Mouse (Mus musculus): ENCODE results near the gene Sipa1l3. TPM values are rescaled to one million over a fixed set of nuclear protein-coding genes. Genes with fewer than 3 reads are reported as not detected.

Sipa1l3 gene
- polyA plus RNA-seq, 2 experiments: 16.2 to 39.0 TPM

- no peak overlapping the region for H3K4me2 ChIP-seq (replicated peaks; ENCODE audit: low read depth, low read length, severe bottlenecking)
Measured at GRCm38 (mm10) chr7:29490704-29491470, 27.6 kb downstream of the Sipa1l3 start.

DNA sequence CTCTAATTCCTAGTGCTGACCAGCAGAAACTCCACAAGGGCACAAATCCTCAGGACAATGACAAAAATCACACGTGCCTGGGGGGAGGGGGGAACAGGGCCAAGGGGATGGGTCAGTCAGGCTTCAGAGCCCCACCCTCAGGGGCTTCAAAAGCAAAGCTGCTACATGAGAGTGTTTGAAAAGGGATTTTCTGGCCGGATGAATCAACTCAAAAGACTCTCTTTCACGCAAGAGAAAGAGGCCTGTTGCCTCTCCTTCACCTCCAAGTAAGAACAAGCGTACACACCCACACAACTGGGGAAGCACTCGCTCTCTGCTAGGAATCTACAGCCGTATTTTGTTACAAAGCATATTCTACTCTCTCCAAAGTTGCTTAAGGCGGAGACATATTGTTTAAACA is 28.6 kb downstream of the Sipa1l3 start:
- peaks cover 5% of the 10 kb centered on the region; the same call in 1 of the 2 replicates for H3K36me3 ChIP-seq (ENCODE audit: control insufficient read depth, insufficient read depth, low read length)
- peaks cover 22% of the 10 kb centered on the region for H3K4me1 ChIP-seq (ENCODE audit: control insufficient read depth, insufficient read depth, low read length)
- ATAC-seq (ENCODE audit: low FRiP score, low read depth) (no peak), DNase-seq (ENCODE audit: low spot score) (no peak)
- TF ChIP-seq POLR2A (IDR thresholded peaks at IDR 0.05; ENCODE audit: borderline replicate concordance, extremely low read depth, insufficient read depth, insufficient read length): no peak
- no peak overlapping the region for H3K4me2 ChIP-seq (replicated peaks; ENCODE audit: low read depth, low read length, severe bottlenecking)
- H3K4me3 ChIP-seq (replicated peaks; ENCODE audit: low read length): no peak overlapping the region
- H3K27me3 ChIP-seq (ENCODE audit: control insufficient read depth, insufficient read depth, low read length): no peaks in the 10 kb centered on the region
- H3K27ac ChIP-seq (replicated peaks; ENCODE audit: low read depth, low read length): no peak overlapping the region
- no peak overlapping the region for H3K9ac ChIP-seq (ENCODE audit: low read depth, low read length, severe bottlenecking)
- WGBS: 43% methylated on average over 7 of the region's 7 CpGs
- H3K9me3 ChIP-seq (ENCODE audit: control insufficient read depth, low read length): no peaks in the 10 kb centered on the region

More at GRCm38 (mm10) chr7:29490704-29491470, 27.6 kb downstream of the Sipa1l3 start:
- Histone ChIP-seq H3K4me1 (ENCODE audit: control insufficient read depth, insufficient read depth, low read length) (peaks cover 22% of the 10 kb centered on the region), H3K27ac (replicated peaks; ENCODE audit: low read depth, low read length) (no peak overlapping the region), H3K27me3 (ENCODE audit: control insufficient read depth, insufficient read depth, low read length) (no peaks in the 10 kb centered on the region), H3K4me3 (replicated peaks; ENCODE audit: low read length) (no peak overlapping the region), H3K9ac (ENCODE audit: low read depth, low read length, severe bottlenecking) (no peak overlapping the region), H3K9me3 (ENCODE audit: control insufficient read depth, low read length) (no peaks in the 10 kb centered on the region), H3K36me3 (ENCODE audit: control insufficient read depth, insufficient read depth, low read length) (peaks cover 8% of the 10 kb centered on the region; the same call in 1 of the 2 replicates)
- no peak for TF ChIP-seq POLR2A (IDR thresholded peaks at IDR 0.05; ENCODE audit: borderline replicate concordance, extremely low read depth, insufficient read depth, insufficient read length)
- DNase-seq (ENCODE audit: low spot score) (no peak), ATAC-seq (ENCODE audit: low FRiP score, low read depth) (no peak)
- 68% methylated on average over 8 of the region's 8 CpGs for WGBS

DNA sequence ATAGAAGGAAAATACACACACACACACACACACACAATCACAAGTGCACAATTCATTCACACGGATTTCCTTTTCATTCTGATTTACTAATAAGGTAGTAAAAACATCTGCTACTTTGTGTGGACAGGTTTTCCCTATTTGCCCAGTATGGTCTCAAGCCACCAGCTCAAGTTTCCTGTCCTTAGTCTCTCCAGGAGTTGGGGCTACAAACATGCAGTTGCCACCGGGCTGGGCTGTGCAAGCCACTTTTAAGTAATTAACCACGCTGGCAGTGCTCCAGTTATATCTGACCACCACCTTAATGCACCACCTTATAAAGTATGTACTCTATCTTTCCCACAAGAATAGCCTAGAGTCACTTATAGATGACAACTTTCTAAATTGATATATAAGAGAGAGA is 29.1 kb downstream of the Sipa1l3 start:
- H3K27ac ChIP-seq (replicated peaks; ENCODE audit: low read depth, low read length): no peak overlapping the region
- H3K27me3 ChIP-seq (ENCODE audit: control insufficient read depth, insufficient read depth, low read length): no peaks in the 10 kb centered on the region
- ATAC-seq (ENCODE audit: low FRiP score, low read depth) (no peak), DNase-seq (ENCODE audit: low spot score) (no peak)
- H3K36me3 ChIP-seq (ENCODE audit: control insufficient read depth, insufficient read depth, low read length): peaks cover under 1% of the 10 kb centered on the region; the same call in 1 of the 2 replicates
- H3K4me2 ChIP-seq (replicated peaks; ENCODE audit: low read depth, low read length, severe bottlenecking): no peak overlapping the region
- H3K4me1 ChIP-seq (ENCODE audit: control insufficient read depth, insufficient read depth, low read length): peaks cover 25% of the 10 kb centered on the region
- H3K9ac ChIP-seq (ENCODE audit: low read depth, low read length, severe bottlenecking): no peak overlapping the region
- H3K4me3 ChIP-seq (replicated peaks; ENCODE audit: low read length): no peak overlapping the region
- H3K9me3 ChIP-seq (ENCODE audit: control insufficient read depth, low read length): no peaks in the 10 kb centered on the region
- TF ChIP-seq POLR2A (IDR thresholded peaks at IDR 0.05; ENCODE audit: borderline replicate concordance, extremely low read depth, insufficient read depth, insufficient read length): no peak
- 12% methylated on average over 3 of the region's 3 CpGs for WGBS

- Histone ChIP-seq H3K4me1 (ENCODE audit: control insufficient read depth, insufficient read depth, low read length) (peaks cover 43% of the 10 kb centered on the region), H3K36me3 (ENCODE audit: control insufficient read depth, insufficient read depth, low read length) (no peaks in the 10 kb centered on the region), H3K9me3 (ENCODE audit: control insufficient read depth, low read length) (no peaks in the 10 kb centered on the region), H3K4me2 (replicated peaks; ENCODE audit: low read depth, low read length, severe bottlenecking) (no peak overlapping the region), H3K9ac (ENCODE audit: low read depth, low read length, severe bottlenecking) (no peak overlapping the region), H3K4me3 (replicated peaks; ENCODE audit: low read length) (no peak overlapping the region), H3K27me3 (ENCODE audit: control insufficient read depth, insufficient read depth, low read length) (no peaks in the 10 kb centered on the region), H3K27ac (replicated peaks; ENCODE audit: low read depth, low read length) (no peak overlapping the region)
- DNase-seq (ENCODE audit: low spot score) (no peak), ATAC-seq (ENCODE audit: low FRiP score, low read depth) (no peak)
- WGBS: 66% methylated on average over 3 of the region's 3 CpGs
- TF ChIP-seq POLR2A (IDR thresholded peaks at IDR 0.05; ENCODE audit: borderline replicate concordance, extremely low read depth, insufficient read depth, insufficient read length): no peak
Measured at GRCm38 (mm10) chr7:29486753-29487152, 31.7 kb downstream of the Sipa1l3 start.

DNA sequence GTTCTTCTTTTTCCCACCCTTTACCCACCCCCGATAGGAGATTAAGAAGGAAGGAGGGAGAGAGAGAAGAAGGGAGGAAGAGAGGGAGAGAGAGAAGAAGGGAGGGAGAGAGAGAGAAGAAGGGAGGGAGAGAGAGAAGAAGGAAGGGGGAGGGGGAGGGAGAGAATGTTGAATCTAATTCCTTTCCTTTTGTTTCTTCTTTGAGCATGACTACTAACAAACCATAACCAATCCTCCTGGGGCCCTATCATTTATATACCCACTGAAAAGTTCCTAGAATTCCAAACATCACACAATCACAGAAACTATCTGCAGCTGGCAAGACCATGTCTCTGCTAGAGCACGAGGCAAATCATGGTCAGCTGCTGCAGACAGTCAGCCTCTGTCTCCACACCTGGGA is 32.7 kb downstream of the Sipa1l3 start:
- no peak for DNase-seq (ENCODE audit: low spot score)
- ATAC-seq (ENCODE audit: low FRiP score, low read depth): no peak
- H3K4me2 ChIP-seq (replicated peaks; ENCODE audit: low read depth, low read length, severe bottlenecking): no peak overlapping the region

More for the DNA sequence above, 32.7 kb downstream of the Sipa1l3 start:
- Histone ChIP-seq H3K9ac (ENCODE audit: low read depth, low read length, severe bottlenecking) (no peak overlapping the region), H3K27ac (replicated peaks; ENCODE audit: low read depth, low read length) (no peak overlapping the region), H3K27me3 (ENCODE audit: control insufficient read depth, insufficient read depth, low read length) (no peaks in the 10 kb centered on the region), H3K36me3 (ENCODE audit: control insufficient read depth, insufficient read depth, low read length) (no peaks in the 10 kb centered on the region), H3K4me3 (replicated peaks; ENCODE audit: low read length) (no peak overlapping the region), H3K9me3 (ENCODE audit: control insufficient read depth, low read length) (no peaks in the 10 kb centered on the region), H3K4me1 (ENCODE audit: control insufficient read depth, insufficient read depth, low read length) (peaks cover 50% of the 10 kb centered on the region)
- no peak for TF ChIP-seq POLR2A (IDR thresholded peaks at IDR 0.05; ENCODE audit: borderline replicate concordance, extremely low read depth, insufficient read depth, insufficient read length)
- 40% methylated on average over 2 of the region's 2 CpGs for whole genome bisulfite sequencing

Measured in limb, embryonic 14.5 days (tissue).